29 mouse cellular contexts compared by ENCODE assay signal in genomic region chr12:80048215-80048979, GRCm38 (mm10).
A peak's percentile ranks its signal among the peaks of the same experiment; 100 is the strongest.
DNase-seq lines count a peak whose midpoint lies in the region; ATAC-seq lines count a peak whose summit lies in the region.
"Had no signal": no experiment of that assay in that cellular context is flagged by ENCODE, and none has a peak within 500 bp of the region (broad histone marks: within the 10 kb centered on the region; RNA-seq: fewer than 3 reads in every experiment).

No protein-coding gene starts in this region.

- H3K9ac ChIP-seq in heart, embryonic 16.5 days (ENCODE audit: low read length), result no peak overlapping the region
- no peak overlapping the region for H3K9ac ChIP-seq in lung, embryonic 15.5 days
- no peak overlapping the region for H3K9ac ChIP-seq in stomach, embryonic 16.5 days (ENCODE audit: low read length)
- no peak overlapping the region for H3K9ac ChIP-seq in hindbrain, embryonic 16.5 days (ENCODE audit: low read depth, low read length)
- H3K9ac ChIP-seq: embryonic facial prominence, embryonic 15.5 days; hindbrain, embryonic 13.5 days; kidney, embryonic 15.5 days; liver, embryonic 13.5 days; neural tube, embryonic 15.5 days had no signal

- peaks cover 18% of the 10 kb centered on the region for H3K4me1 ChIP-seq in heart, embryonic 16.5 days (ENCODE audit: control insufficient read depth, insufficient read depth, low read length)
- peaks cover 24% of the 10 kb centered on the region; the same call in 1 of the 2 replicates for H3K4me1 ChIP-seq in lung, embryonic 15.5 days
- 0 out of 2 replicates have a peak, but pooled peaks cover 4% of the 10 kb centered on the region for H3K4me1 ChIP-seq in stomach, embryonic 16.5 days (ENCODE audit: control insufficient read depth, insufficient read depth, low read length)
- H3K4me1 ChIP-seq in hindbrain, embryonic 16.5 days (ENCODE audit: control insufficient read depth, insufficient read depth, low read depth, low read length), result no peaks in the 10 kb centered on the region
- H3K4me1 ChIP-seq: embryonic facial prominence, embryonic 15.5 days; hindbrain, embryonic 13.5 days; kidney, embryonic 15.5 days; neural tube, embryonic 15.5 days had no signal

- H3K36me3 ChIP-seq in heart, embryonic 16.5 days (ENCODE audit: control insufficient read depth, insufficient read depth), result no peaks in the 10 kb centered on the region
- no peaks in the 10 kb centered on the region for H3K36me3 ChIP-seq in lung, embryonic 15.5 days
- H3K36me3 ChIP-seq in stomach, embryonic 16.5 days (ENCODE audit: control insufficient read depth, insufficient read depth, low read length), result no peaks in the 10 kb centered on the region
- H3K36me3 ChIP-seq in hindbrain, embryonic 16.5 days (ENCODE audit: control insufficient read depth, insufficient read depth, low read length), result no peaks in the 10 kb centered on the region
- H3K36me3 ChIP-seq: embryonic facial prominence, embryonic 10.5 days; embryonic facial prominence, embryonic 15.5 days; G1E; hindbrain, embryonic 13.5 days; kidney, embryonic 15.5 days; liver, embryonic 13.5 days; neural tube, embryonic 15.5 days had no signal

- no peaks in the 10 kb centered on the region for H3K27me3 ChIP-seq in heart, embryonic 16.5 days (ENCODE audit: control insufficient read depth, insufficient read depth, low read length)
- no peaks in the 10 kb centered on the region for H3K27me3 ChIP-seq in lung, embryonic 15.5 days
- H3K27me3 ChIP-seq in stomach, embryonic 16.5 days (ENCODE audit: control insufficient read depth, insufficient read depth, low read length), result no peaks in the 10 kb centered on the region
- no peaks in the 10 kb centered on the region for H3K27me3 ChIP-seq in hindbrain, embryonic 16.5 days (replicated peaks; ENCODE audit: control insufficient read depth, insufficient read depth, low read length)
- H3K27me3 ChIP-seq: embryonic facial prominence, embryonic 15.5 days; hindbrain, embryonic 13.5 days; kidney, embryonic 15.5 days; liver, embryonic 13.5 days; neural tube, embryonic 15.5 days had no signal

- H3K27ac ChIP-seq in heart, embryonic 16.5 days (ENCODE audit: low read length), result peak overlapping the region; percentile 23; the same call in 1 of the 2 replicates
- H3K27ac ChIP-seq in lung, embryonic 15.5 days, result peak overlapping the region; percentile 94
- H3K27ac ChIP-seq in stomach, embryonic 16.5 days (ENCODE audit: low read length), result peak overlapping the region; percentile 64
- H3K27ac ChIP-seq in hindbrain, embryonic 16.5 days (ENCODE audit: low read depth, low read length), result no peak overlapping the region
- H3K27ac ChIP-seq: embryonic facial prominence, embryonic 10.5 days; embryonic facial prominence, embryonic 15.5 days; hindbrain, embryonic 13.5 days; kidney, embryonic 15.5 days; layer of hippocampus, adult 2 months; liver, embryonic 13.5 days; macrophage; neural tube, embryonic 15.5 days had no signal

- WGBS in heart, embryonic 16.5 days, result 77% methylated on average over 4 of the region's 4 CpGs
- WGBS in lung, embryonic 15.5 days, result 49% methylated on average over 4 of the region's 4 CpGs
- 62% methylated on average over 4 of the region's 4 CpGs for WGBS in stomach, embryonic 16.5 days
- WGBS in hindbrain, embryonic 16.5 days, result 84% methylated on average over 4 of the region's 4 CpGs

- intact Hi-C loops in heart, postnatal 10 days (cut with DNase I), result no loop called here

- H3K4me2 ChIP-seq in heart, embryonic 16.5 days (ENCODE audit: low read depth, low read length), result no peak overlapping the region
- peak overlapping the region; percentile 11; the same call in 1 of the 2 replicates for H3K4me2 ChIP-seq in lung, embryonic 15.5 days
- H3K4me2 ChIP-seq in stomach, embryonic 16.5 days (ENCODE audit: low read depth, low read length), result no peak overlapping the region
- H3K4me2 ChIP-seq in hindbrain, embryonic 16.5 days (ENCODE audit: low read length), result no peak overlapping the region
- H3K4me2 ChIP-seq: embryonic facial prominence, embryonic 15.5 days; hindbrain, embryonic 13.5 days; kidney, embryonic 15.5 days; liver, embryonic 13.5 days; neural tube, embryonic 15.5 days had no signal

- H3K4me3 ChIP-seq in heart, embryonic 16.5 days (ENCODE audit: low read length), result no peak overlapping the region
- H3K4me3 ChIP-seq in lung, embryonic 15.5 days, result no peak overlapping the region
- no peak overlapping the region for H3K4me3 ChIP-seq in stomach, embryonic 16.5 days (replicated peaks; ENCODE audit: low read length)
- H3K4me3 ChIP-seq in hindbrain, embryonic 16.5 days (ENCODE audit: low read length), result no peak overlapping the region
- H3K4me3 ChIP-seq: embryonic facial prominence, embryonic 10.5 days; embryonic facial prominence, embryonic 15.5 days; hindbrain, embryonic 13.5 days; kidney, embryonic 15.5 days; layer of hippocampus, adult 2 months; liver, embryonic 13.5 days; neural tube, embryonic 15.5 days had no signal

- no peak for DNase-seq in heart, postnatal 10 days
- DNase-seq in lung, postnatal 25 days (ENCODE audit: low spot score), result peak; percentile 86
- DNase-seq in liver, result no peak
- no peak for DNase-seq in thymus, postnatal 14 days
- DNase-seq: adrenal gland, postnatal 10 days; cerebellum, adult 18-20 months; cerebellum, postnatal 14 days; gastrocnemius, postnatal 14 days; heart, postnatal 36 days; kidney, adult 18-20 months; kidney, postnatal 25 days; left cerebral cortex, postnatal 4 days; liver, embryonic 13.5 days; midbrain, embryonic 14.5 days; retina, postnatal 1 day; right cerebral cortex, postnatal 14 days had no signal

- H3K9me3 ChIP-seq in heart, embryonic 16.5 days (replicated peaks; ENCODE audit: control insufficient read depth, low read length), result no peaks in the 10 kb centered on the region
- no peaks in the 10 kb centered on the region for H3K9me3 ChIP-seq in lung, embryonic 15.5 days
- no peaks in the 10 kb centered on the region for H3K9me3 ChIP-seq in stomach, embryonic 16.5 days (replicated peaks; ENCODE audit: control insufficient read depth, low read length)
- H3K9me3 ChIP-seq in hindbrain, embryonic 16.5 days (ENCODE audit: control insufficient read depth, low read length), result no peaks in the 10 kb centered on the region
- H3K9me3 ChIP-seq: embryonic facial prominence, embryonic 10.5 days; embryonic facial prominence, embryonic 15.5 days; G1E; hindbrain, embryonic 13.5 days; kidney, embryonic 15.5 days; liver, embryonic 13.5 days; neural tube, embryonic 15.5 days had no signal

- no peak for ATAC-seq in heart, embryonic 16.5 days (replicated peaks; ENCODE audit: extremely low read depth, insufficient read depth, low FRiP score)
- ATAC-seq in lung, embryonic 15.5 days (ENCODE audit: borderline replicate concordance, extremely low read depth, low FRiP score, low TSS enrichment), result peak; percentile 85
- ATAC-seq in stomach, embryonic 16.5 days (ENCODE audit: insufficient read depth, low FRiP score), result peak; percentile 87
- no peak for ATAC-seq in hindbrain, embryonic 16.5 days
- ATAC-seq: forebrain, embryonic 14.5 days had no signal

Comparison
In these comparisons a context has a peak if more than half of its experiments do, and no peak if none do; other contexts are left out.
1. ATAC-seq: peak in lung, embryonic 15.5 days (single experiment) and stomach, embryonic 16.5 days (single experiment); none in heart, embryonic 16.5 days (single experiment) and hindbrain, embryonic 16.5 days (single experiment).